Mouse (Mus musculus) gastrocnemius, adult 2 months (tissue): ENCODE data around the gene Ppip5k2. TPM values are rescaled to one million over a fixed set of nuclear protein-coding genes. Genes with fewer than 3 reads are reported as not detected.
A peak's percentile ranks its signal among the peaks of the same experiment; 100 is the strongest.

Experiments used
- DNase-seq: peaks from one replicate; pipeline ENCODE4 v3.0.0; 2022
- H3K27ac ChIP-seq: fragments of 200-600 bp; 2 replicates; pipeline ENCODE4 v1.8.1; 2022; ENCODE audit warnings: mild to moderate bottlenecking
- H3K4me3 ChIP-seq: fragments of 200-600 bp; 2 replicates; pipeline ENCODE4 v1.8.1; 2022; ENCODE audit warnings: mild to moderate bottlenecking, moderate library complexity
- CTCF ChIP-seq: fragments of 200-600 bp; IDR thresholded peaks from 2 replicates; pipeline ENCODE4 v1.8.1; 2022; ENCODE audit warnings: antibody characterized with exemption, mild to moderate bottlenecking, moderate library complexity
- intact Hi-C: fragments of 180-260 bp; cut with DNase I; formaldehyde crosslinking; loops from one replicate; pipeline ENCODE4 v1.15.1; 2025
- total RNA-seq, 2 experiments: library from RNA; stranded (reverse); gene quantifications; 2 replicates each; pipeline ENCODE4 v1.2.3; 2021

Gene Ppip5k2
- total RNA-seq, 2 experiments from 2014 or later: 1.6 to 2.8 TPM

DNA sequence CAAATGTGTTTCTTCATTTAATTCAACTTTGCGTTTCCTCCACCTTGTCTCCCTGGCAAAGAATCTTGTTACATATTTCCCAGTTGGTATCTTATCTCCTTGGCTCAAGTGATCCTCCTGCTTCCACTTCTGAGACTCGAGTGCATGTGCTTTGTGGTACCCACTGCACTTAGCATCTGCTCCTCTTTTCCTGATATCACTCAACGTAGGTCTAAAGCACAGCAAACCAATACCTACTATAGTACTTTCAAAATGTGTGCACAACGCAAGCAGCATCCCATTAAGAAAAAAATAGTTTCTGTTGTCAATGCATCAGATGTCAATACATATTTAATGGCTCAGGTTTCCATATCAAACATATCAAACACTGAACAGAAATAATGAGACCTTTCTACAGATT is 24.5 kb downstream of the Ppip5k2 start:
- Histone ChIP-seq H3K27ac (no peak overlapping the region), H3K4me3 (no peak overlapping the region)
- intact Hi-C loops: no loop called here
- TF ChIP-seq CTCF: no peak
- no peak for DNase-seq

GRCm38 (mm10) chr1:97743063-97743462 is 27.1 kb downstream of the Ppip5k2 start:
- no peak for DNase-seq
- Histone ChIP-seq H3K27ac (no peak overlapping the region), H3K4me3 (no peak overlapping the region)
- intact Hi-C loops: no loop called here
- TF ChIP-seq CTCF: no peak

GRCm38 (mm10) chr1:97729339-97729738 is 40.9 kb downstream of the Ppip5k2 start:
- Histone ChIP-seq H3K27ac (no peak overlapping the region), H3K4me3 (no peak overlapping the region)
- no peak for DNase-seq
- intact Hi-C loops: no loop called here
- no peak for TF ChIP-seq CTCF

GRCm38 (mm10) chr1:97726730-97727129 is 43.5 kb downstream of the Ppip5k2 start:
- intact Hi-C loops: no loop called here
- H3K4me3 ChIP-seq: no peak overlapping the region

DNA sequence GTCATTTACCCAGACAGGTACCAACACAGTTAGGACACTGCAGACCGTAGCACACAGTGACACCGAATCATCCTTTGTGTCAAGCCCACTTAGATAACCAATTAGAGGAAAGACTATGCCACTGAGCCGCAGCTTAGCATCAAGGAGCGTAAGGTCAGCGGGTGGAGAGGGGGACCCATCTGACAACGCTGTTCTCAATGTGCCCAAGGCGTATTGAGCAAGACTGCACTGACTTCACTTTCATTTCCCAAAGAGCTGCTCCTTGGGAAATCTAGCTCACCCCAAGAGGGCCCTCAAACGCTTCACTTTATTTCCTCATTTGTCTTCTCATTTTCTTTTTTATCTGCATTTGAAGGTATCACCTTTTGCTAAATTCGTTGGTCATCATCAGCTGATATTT is 51.8 kb downstream of the Ppip5k2 start:
- DNase-seq: no peak
- Histone ChIP-seq H3K27ac (no peak overlapping the region), H3K4me3 (no peak overlapping the region)
- intact Hi-C loops: no loop called here
- no peak for TF ChIP-seq CTCF

More at GRCm38 (mm10) chr1:97726730-97727129, 43.5 kb downstream of the Ppip5k2 start:
- peak; percentile 35 for TF ChIP-seq CTCF
- no peak overlapping the region for H3K27ac ChIP-seq
- DNase-seq: no peak

DNA sequence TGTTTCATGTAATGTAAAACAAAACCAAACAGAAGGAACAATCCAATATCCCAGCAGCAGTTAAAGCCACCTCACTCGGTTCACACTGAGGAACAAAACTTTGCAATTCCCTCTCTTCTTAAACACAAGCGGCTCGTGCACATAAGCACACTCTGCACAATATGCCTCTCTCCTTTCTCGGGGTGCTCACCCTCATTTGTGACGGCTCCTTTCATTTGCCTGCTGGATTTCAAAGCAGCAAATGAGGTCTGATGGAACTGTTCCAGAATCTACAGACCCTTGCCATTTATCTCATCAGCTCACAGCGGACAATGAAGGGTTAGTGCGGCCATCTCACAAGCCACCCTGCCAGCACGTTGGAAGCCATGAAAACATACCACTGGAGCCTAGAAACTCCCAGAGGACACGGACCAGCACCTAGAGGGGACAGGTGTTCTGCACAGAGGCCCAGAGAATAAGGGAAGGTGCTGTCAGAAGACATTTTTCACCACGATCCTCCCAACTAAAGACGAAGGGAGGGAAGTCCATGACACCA is 55.8 kb downstream of the Ppip5k2 start:
- no peak overlapping the region for H3K27ac ChIP-seq
- no peak for TF ChIP-seq CTCF
- intact Hi-C loops: no loop called here
- H3K4me3 ChIP-seq: no peak overlapping the region
- no peak for DNase-seq

DNA sequence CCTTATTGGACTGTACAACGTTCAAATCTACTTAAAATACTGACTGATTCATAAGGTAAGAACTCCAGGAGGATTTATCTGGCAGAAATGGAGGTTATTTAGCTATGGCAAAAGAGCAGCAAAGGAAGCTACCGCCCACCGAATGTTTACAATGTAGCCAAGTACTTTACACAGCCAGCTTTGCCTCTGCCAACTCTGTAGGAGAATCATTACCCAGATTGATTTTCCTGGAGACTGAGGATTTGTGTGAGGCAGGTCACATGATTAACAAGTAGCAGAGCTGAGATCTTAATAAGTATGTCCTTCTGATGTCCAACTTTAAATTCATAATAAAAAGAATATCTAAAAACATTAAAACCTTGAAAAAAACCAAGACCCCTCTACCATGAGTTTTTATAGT is 59.7 kb downstream of the Ppip5k2 start:
- DNase-seq: no peak
- no peak overlapping the region for H3K4me3 ChIP-seq
- no peak for TF ChIP-seq CTCF
- intact Hi-C loops: no loop called here
- H3K27ac ChIP-seq: no peak overlapping the region

DNA sequence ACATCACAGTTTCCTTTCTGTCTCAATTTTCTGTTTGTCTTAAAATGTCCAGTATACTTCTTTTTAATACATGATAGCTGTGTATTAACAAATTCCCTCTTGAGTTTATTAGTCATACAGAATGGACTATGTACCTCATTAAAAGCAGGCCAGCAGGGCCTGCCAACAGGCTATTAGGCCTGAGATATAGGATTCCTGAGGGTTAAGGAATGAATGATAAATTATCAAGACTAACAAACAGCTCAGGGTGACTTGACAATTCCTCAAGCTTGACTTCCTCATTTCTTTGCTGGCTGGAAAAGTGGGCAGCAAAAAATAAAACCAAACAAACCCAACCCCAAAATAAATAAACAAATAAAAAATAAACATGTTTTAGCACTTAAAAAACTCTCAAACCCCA is 64.8 kb downstream of the Ppip5k2 start:
- no peak overlapping the region for H3K27ac ChIP-seq
- no peak for TF ChIP-seq CTCF
- DNase-seq: no peak
- intact Hi-C loops: no loop called here
- H3K4me3 ChIP-seq: no peak overlapping the region

- intact Hi-C loops: no loop called here
- no peak for DNase-seq
- no peak overlapping the region for H3K27ac ChIP-seq
- H3K4me3 ChIP-seq: no peak overlapping the region
- no peak for TF ChIP-seq CTCF
Observed at GRCm38 (mm10) chr1:97704646-97705045, 65.6 kb downstream of the Ppip5k2 start.

DNA sequence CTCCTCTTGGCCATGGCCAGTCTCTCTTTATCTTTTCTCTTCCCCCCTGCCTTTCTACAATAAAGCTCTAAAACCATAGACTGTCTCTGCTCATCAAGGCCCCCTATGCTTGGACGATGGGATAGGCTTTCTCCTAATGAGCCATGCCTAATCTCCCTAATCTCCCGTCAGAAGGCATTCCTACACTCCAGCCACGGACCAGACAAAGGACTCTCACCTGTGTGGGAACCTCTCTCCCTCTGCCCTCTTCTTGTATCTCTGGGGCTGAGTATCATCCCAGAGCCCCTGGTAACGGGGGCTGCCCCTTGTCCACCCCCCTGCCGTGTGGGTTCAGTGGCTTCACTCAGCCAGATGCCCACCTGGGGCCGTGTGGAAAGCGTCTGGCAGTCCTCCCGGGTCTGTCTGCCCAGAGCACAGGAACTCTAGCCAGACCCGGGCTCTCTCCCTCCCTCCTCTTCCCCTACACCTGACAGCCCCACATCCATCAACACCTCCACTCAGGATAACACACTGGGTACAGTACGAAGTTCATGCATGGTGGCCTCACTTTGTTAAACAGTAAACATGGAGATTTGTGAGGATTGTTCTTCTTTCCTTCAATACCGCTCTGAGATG is 71.1 kb downstream of the Ppip5k2 start:
- intact Hi-C loops: no loop called here
- Histone ChIP-seq H3K27ac (no peak overlapping the region), H3K4me3 (no peak overlapping the region)
- no peak for TF ChIP-seq CTCF
- no peak for DNase-seq

DNA sequence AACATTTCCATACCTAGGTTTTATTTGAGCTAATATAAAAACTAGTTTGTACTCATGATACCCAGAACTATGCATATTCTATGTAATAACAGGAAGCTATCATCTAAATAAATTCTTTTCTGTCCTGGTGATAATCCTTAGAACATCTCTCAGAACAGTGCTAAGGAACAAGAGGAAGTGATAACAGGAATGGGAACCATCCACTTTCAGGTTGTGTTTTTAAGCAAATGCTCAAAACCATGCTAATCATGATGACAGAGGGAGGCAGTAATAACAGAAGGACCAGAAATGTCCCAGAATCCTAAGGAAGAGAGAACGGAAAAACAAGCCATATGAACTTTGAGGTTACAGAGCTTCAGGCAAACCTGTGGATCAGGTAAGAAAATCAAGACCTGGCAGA is 72.9 kb downstream of the Ppip5k2 start:
- no peak overlapping the region for H3K4me3 ChIP-seq
- no peak for DNase-seq
- no peak overlapping the region for H3K27ac ChIP-seq
- intact Hi-C loops: no loop called here
- TF ChIP-seq CTCF: no peak

- no peak overlapping the region for H3K4me3 ChIP-seq
- TF ChIP-seq CTCF: no peak
- intact Hi-C loops: no loop called here
- DNase-seq: no peak
- no peak overlapping the region for H3K27ac ChIP-seq
Observed at GRCm38 (mm10) chr1:97693825-97694224, 76.4 kb downstream of the Ppip5k2 start.

- peak; percentile 33 for DNase-seq
- intact Hi-C loops: loop anchor here (2.0 to 10.0 kb wide), 2 partner anchors 124 to 192 kb away; no protein-coding TSS in a partner anchor
Observed at GRCm38 (mm10) chr1:97688756-97689155, 81.5 kb downstream of the Ppip5k2 start.

More at GRCm38 (mm10) chr1:97688756-97689155, 81.5 kb downstream of the Ppip5k2 start:
- peak; percentile 87 for TF ChIP-seq CTCF
- H3K27ac ChIP-seq: no peak overlapping the region
- H3K4me3 ChIP-seq: no peak overlapping the region
